Mouse (Mus musculus): ENCODE data around the gene Sox5.

DNA sequence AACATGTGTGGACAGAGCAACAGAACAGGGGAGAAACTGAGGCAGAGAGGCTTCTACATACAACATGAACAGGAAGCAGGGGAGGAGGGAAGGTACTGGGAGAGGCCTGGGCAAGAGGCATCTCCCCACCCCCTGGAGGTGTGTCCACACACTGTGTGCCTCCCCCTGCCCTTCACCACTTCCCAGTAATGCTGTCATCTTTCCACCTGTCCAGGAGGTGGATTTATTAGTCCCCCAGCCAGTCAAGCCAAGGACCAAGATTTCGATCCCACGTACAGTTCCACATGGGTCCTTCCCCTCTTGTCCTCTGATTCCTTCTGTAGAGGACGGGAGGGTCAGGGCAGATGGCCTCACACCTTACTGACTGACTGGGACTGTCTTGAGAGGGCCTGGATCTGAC is 866.1 kb downstream of the Sox5 start:
- no peak for TF ChIP-seq CTCF (IDR thresholded peaks at IDR 0.05; ENCODE audit: extremely low read depth, insufficient read depth, insufficient read length, insufficient replicate concordance)
- TF ChIP-seq POLR2A (IDR thresholded peaks at IDR 0.05; ENCODE audit: low read depth, low read length): no peak

Measured in spleen, adult 2 months (tissue).